Mouse (Mus musculus): Measurements from ENCODE around the gene Gpd2.

DNA sequence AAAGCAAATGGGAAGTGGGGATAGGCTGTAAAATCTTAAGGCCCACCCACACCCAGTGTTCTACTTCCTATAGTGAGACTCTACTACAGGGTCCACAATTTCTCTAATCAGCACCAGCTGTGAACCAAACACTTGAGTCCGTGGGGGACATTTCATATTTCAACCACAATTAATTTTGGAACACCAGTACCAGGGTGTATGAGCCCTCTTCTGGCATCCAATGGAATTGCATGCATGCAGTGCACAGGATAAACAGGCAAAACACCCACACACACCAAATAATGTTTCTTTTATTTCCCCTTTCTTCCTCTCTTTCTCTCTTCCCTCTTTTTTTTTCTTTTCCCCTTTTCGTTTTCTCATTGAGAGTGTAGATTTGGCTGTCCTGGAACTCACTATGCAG lies 78.6 kb downstream of the Gpd2 start:
- TF ChIP-seq POLR2A (IDR thresholded peaks at IDR 0.05; ENCODE audit: low read depth, low read length) (no peak), CTCF (IDR thresholded peaks at IDR 0.05; ENCODE audit: extremely low read depth, insufficient read depth, insufficient read length, insufficient replicate concordance) (peak; percentile 41; the same call in 1 of the 2 replicates)
